Mouse (Mus musculus): ENCODE data around the gene Ikzf2. TPM values are rescaled to one million over a fixed set of nuclear protein-coding genes. Genes with fewer than 3 reads are reported as not detected.

The Ikzf2 gene
- polyA plus RNA-seq, 1 experiment from 2014 or later, result 3.2 TPM

DNA sequence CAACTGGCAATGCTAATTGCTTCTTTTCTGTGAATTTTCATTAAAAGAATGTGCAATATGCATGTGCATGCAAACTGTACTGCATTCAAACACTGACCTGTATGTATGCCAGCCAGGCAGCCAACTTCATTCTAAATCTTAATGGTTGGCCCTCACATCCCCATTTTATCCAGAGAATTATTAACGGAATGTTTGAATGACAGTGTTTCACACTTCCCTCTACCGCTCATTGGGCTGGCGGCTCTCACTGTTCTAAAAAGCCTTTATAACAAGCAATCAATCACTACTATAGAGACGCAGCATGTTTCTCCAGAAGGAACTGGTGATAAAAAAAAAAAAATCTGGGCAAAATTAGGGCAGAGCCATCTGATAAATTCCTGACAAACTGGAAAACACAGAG is 151.5 kb downstream of the Ikzf2 start:
- Histone ChIP-seq H3K36me3 (no peaks in the 10 kb centered on the region), H3K4me1 (no peaks in the 10 kb centered on the region), H3K27me3 (no peaks in the 10 kb centered on the region), H3K4me2 (no peak overlapping the region), H3K9me3 (no peaks in the 10 kb centered on the region), H3K4me3 (no peak overlapping the region), H3K9ac (no peak overlapping the region), H3K27ac (no peak overlapping the region)
- 51% methylated on average over 4 of the region's 4 CpGs for WGBS
- no peak for ATAC-seq (ENCODE audit: insufficient number of reproducible peaks, low FRiP score, low TSS enrichment, low read depth)

DNA sequence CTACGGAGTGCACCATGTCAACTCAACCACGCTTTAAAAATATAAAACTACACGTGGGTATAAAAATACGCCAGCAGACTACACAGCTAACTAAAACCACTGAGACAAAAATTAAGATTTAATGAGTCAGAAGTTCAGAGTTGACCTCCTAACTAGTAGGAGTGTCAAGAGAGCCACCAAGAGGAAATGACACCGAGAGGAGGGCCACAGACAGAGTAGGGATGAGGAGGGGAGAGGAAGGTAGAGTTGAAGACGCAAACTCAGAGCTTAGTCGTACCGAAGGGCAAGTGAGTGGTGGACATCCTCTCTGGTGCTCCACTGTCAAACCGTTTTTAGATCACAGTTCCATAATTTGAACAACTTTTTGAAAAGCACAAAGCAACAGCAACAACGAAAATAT is 154.0 kb downstream of the Ikzf2 start:
- ATAC-seq (ENCODE audit: insufficient number of reproducible peaks, low FRiP score, low TSS enrichment, low read depth), result no peak
- H3K9ac ChIP-seq, result no peak overlapping the region
- WGBS, result 85% methylated on average over 10 of the region's 10 CpGs
- H3K4me2 ChIP-seq, result no peak overlapping the region
- H3K4me1 ChIP-seq, result no peaks in the 10 kb centered on the region
- H3K27me3 ChIP-seq, result no peaks in the 10 kb centered on the region
- H3K27ac ChIP-seq, result no peak overlapping the region
- no peaks in the 10 kb centered on the region for H3K9me3 ChIP-seq
- H3K4me3 ChIP-seq, result no peak overlapping the region
- no peaks in the 10 kb centered on the region for H3K36me3 ChIP-seq

DNA sequence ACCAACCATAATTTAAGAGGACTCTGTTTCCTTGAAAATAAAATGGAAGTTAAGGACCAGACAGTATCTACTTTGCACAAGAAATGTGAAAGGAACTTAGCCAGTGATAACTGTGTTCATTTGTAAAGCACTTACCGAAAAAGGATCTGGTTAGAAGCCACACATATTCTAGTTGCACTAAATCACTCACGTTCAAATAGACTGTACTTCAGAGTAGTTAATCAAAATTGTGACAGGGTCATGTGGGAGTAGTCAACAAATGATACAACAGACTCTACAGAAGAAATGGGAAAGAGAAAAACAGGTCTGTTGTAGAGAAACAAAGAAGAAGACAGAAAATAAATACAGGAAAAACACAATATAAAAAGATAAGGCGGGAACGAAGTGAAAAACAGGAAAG is 158.3 kb downstream of the Ikzf2 start:
- Histone ChIP-seq H3K27me3 (no peaks in the 10 kb centered on the region), H3K27ac (no peak overlapping the region), H3K9ac (no peak overlapping the region), H3K4me1 (no peaks in the 10 kb centered on the region), H3K36me3 (no peaks in the 10 kb centered on the region), H3K9me3 (no peaks in the 10 kb centered on the region), H3K4me3 (no peak overlapping the region), H3K4me2 (no peak overlapping the region)
- ATAC-seq (ENCODE audit: insufficient number of reproducible peaks, low FRiP score, low TSS enrichment, low read depth), result no peak
- 79% methylated on average over 4 of the region's 4 CpGs for WGBS

DNA sequence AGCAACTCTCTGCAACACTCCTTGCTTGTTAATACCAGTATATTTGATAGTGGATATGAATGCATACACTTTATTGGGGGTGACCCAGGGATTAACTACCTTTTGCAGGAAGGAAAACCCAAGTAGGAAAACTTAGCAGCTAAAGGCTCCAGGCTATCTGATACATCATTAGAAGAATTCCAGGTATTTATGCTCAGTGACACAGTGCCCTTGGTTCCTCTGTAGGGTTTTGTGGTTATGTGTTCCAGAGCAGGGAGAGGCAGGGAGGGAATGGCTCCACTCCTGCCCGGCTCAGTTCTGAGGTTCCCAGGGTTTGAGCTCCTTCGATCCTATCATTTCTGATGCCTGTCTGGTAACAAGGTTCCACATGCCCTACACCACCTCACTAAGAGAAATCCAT is 165.4 kb downstream of the Ikzf2 start:
- no peaks in the 10 kb centered on the region for H3K9me3 ChIP-seq
- ATAC-seq (ENCODE audit: insufficient number of reproducible peaks, low FRiP score, low TSS enrichment, low read depth), result no peak
- 76% methylated on average over 2 of the region's 2 CpGs for WGBS
- H3K4me3 ChIP-seq, result no peak overlapping the region
- no peaks in the 10 kb centered on the region for H3K36me3 ChIP-seq
- no peaks in the 10 kb centered on the region for H3K27me3 ChIP-seq
- no peak overlapping the region for H3K9ac ChIP-seq
- H3K4me1 ChIP-seq, result no peaks in the 10 kb centered on the region
- H3K27ac ChIP-seq, result no peak overlapping the region
- H3K4me2 ChIP-seq, result no peak overlapping the region

DNA sequence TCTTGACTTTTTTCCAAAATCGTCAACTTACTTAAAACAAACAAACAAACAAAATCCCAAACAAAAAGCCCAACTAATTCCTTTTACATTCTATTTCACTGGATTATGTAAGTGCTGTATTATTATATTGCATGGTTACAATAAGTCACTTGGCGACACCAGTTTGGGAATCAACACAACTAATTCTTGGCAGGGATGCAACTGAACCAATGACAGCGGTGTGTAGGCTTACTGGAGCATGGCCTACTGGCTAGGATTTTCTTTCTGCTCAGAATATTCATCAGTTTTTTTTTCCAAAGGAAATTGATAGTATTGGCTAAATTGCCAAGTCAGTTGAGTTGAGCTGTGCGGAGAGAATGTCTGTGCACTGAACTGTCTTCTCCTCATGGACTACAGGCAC is 167.7 kb downstream of the Ikzf2 start:
- ATAC-seq (ENCODE audit: insufficient number of reproducible peaks, low FRiP score, low TSS enrichment, low read depth), result no peak
- WGBS, result 93% methylated on average over 4 of the region's 4 CpGs
- Histone ChIP-seq H3K36me3 (no peaks in the 10 kb centered on the region), H3K4me1 (no peaks in the 10 kb centered on the region), H3K4me2 (no peak overlapping the region), H3K9me3 (no peaks in the 10 kb centered on the region), H3K9ac (no peak overlapping the region), H3K27ac (no peak overlapping the region), H3K27me3 (no peaks in the 10 kb centered on the region), H3K4me3 (no peak overlapping the region)

DNA sequence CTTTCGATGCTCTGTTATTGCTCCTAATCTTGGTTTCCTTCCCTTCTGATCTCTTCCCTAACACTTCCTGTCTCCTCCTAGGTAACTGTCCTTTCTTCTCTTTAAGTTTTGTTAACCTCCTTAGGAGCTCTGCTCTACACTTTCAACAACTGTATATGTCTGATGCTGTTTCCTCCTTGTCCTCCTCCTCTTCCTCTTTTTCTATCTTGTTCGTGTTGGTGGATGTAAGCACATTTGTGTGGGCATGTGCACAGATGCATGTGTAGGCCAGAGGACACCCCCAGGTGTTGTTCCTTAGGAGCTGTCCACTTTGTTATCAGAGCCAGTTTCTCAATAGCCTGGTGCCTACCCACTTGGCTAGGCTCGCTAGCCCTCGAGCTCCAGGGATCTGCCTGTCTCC is 169.0 kb downstream of the Ikzf2 start:
- Histone ChIP-seq H3K27ac (no peak overlapping the region), H3K9ac (no peak overlapping the region), H3K4me2 (no peak overlapping the region), H3K27me3 (no peaks in the 10 kb centered on the region), H3K4me3 (no peak overlapping the region), H3K9me3 (no peaks in the 10 kb centered on the region), H3K36me3 (no peaks in the 10 kb centered on the region), H3K4me1 (no peaks in the 10 kb centered on the region)
- WGBS, result 81% methylated on average over 4 of the region's 4 CpGs
- no peak for ATAC-seq (ENCODE audit: insufficient number of reproducible peaks, low FRiP score, low TSS enrichment, low read depth)

DNA sequence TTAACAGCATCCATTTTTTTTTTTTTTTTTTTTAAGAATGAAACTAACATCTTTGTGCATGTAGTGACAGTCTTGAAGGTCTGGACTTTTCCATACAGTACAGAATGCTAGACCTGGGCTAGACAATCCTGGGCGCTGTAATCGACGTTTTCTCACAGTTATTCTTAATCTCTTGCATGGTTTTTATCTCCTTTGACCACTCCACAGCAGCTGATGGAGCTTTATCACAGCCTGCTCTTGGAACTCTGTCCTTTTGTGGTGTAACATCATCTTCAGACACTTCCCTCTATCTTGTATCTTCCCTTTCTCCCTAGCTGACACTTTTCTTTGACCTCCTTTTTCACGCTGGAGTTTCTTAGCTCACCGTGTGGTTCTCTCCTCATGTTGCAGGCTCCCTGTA is 170.9 kb downstream of the Ikzf2 start:
- Histone ChIP-seq H3K4me3 (no peak overlapping the region), H3K9ac (no peak overlapping the region), H3K4me1 (no peaks in the 10 kb centered on the region), H3K27ac (no peak overlapping the region), H3K4me2 (no peak overlapping the region), H3K36me3 (no peaks in the 10 kb centered on the region), H3K27me3 (no peaks in the 10 kb centered on the region), H3K9me3 (no peaks in the 10 kb centered on the region)
- no peak for ATAC-seq (ENCODE audit: insufficient number of reproducible peaks, low FRiP score, low TSS enrichment, low read depth)
- 76% methylated on average over 5 of the region's 5 CpGs for WGBS

DNA sequence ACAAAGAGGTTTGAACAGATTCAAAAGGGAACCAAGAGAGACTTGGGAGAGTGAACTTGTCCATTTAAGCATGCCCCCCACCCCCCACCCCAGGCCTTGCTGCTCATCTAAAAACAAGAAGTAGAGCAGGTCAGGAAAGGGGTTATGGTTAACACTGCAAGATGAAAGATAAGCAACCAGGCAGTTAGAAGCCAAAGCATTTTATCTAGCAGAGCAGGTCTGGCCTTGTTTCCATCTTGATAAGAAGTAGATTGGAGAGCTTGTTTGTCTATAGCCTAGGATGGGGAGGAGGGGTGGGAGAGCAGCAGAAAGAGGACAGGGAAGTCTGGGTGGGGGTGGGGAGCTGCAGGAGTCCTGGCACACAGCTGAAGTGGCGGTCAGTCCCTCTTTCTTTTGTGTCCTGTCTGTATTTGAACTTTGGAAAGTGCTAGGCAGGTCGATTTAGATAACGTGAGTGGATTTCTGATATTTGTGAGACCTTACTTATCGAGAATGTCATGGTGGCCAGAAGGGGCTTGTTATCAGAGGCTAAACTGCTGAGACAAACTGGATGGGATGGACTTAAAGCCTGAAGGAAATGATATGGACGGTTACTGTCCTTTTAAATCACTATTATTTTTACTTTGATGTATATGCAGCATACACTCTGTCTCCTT is 173.3 kb downstream of the Ikzf2 start:
- WGBS, result 50% methylated on average over 5 of the region's 5 CpGs
- Histone ChIP-seq H3K36me3 (no peaks in the 10 kb centered on the region), H3K9ac (no peak overlapping the region), H3K9me3 (no peaks in the 10 kb centered on the region), H3K4me3 (no peak overlapping the region), H3K4me2 (no peak overlapping the region), H3K27me3 (no peaks in the 10 kb centered on the region), H3K4me1 (no peaks in the 10 kb centered on the region), H3K27ac (no peak overlapping the region)
- no peak for ATAC-seq (ENCODE audit: insufficient number of reproducible peaks, low FRiP score, low TSS enrichment, low read depth)

DNA sequence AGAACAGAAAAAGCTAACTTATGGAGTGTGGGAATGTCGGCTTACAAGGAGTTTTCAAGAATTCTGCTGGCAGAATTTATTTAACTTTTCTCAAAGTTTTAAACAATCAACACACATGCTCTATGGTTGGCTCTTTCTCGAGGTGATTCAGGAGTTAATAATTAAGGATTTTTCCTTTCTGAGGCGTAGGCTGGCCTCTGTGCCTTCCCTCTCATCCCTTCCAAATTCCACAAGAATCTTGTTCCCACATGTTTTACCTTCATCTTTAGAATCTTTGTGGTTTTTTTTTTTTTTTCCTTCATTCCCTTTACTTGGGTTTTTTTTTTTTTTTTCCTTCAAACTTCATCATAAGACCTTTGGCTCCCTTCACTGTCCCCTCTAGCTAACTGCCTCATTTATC is 178.8 kb downstream of the Ikzf2 start:
- H3K27ac ChIP-seq, result no peak overlapping the region
- no peaks in the 10 kb centered on the region for H3K9me3 ChIP-seq
- 55% methylated on average over 3 of the region's 3 CpGs for WGBS
- H3K4me1 ChIP-seq, result no peaks in the 10 kb centered on the region
- no peaks in the 10 kb centered on the region for H3K36me3 ChIP-seq
- H3K4me3 ChIP-seq, result no peak overlapping the region
- no peaks in the 10 kb centered on the region for H3K27me3 ChIP-seq
- H3K4me2 ChIP-seq, result no peak overlapping the region
- no peak for ATAC-seq (ENCODE audit: insufficient number of reproducible peaks, low FRiP score, low TSS enrichment, low read depth)
- no peak overlapping the region for H3K9ac ChIP-seq

DNA sequence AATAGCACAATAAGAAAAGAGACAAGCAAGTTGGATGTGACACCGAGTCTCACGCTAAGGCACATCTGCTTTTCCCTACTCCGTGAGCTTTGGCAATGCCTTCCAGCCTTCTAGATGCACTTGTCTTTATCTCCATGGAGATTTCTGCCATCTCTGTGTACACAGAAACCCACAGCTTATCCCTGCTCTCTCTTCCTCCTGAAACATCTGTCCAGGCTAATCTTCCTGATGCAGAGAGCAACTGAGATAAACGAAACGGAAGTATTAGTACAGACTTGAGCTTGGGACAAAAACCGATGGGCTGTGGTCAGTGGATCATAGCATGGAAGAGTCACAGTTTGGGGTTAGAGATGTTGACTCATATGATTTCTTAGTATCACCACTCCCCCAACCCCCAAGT is 179.5 kb downstream of the Ikzf2 start:
- Histone ChIP-seq H3K4me1 (no peaks in the 10 kb centered on the region), H3K36me3 (no peaks in the 10 kb centered on the region), H3K4me3 (no peak overlapping the region), H3K27ac (no peak overlapping the region), H3K27me3 (no peaks in the 10 kb centered on the region), H3K9me3 (no peaks in the 10 kb centered on the region), H3K4me2 (no peak overlapping the region), H3K9ac (no peak overlapping the region)
- 89% methylated on average over 6 of the region's 6 CpGs for WGBS
- no peak for ATAC-seq (ENCODE audit: insufficient number of reproducible peaks, low FRiP score, low TSS enrichment, low read depth)

DNA sequence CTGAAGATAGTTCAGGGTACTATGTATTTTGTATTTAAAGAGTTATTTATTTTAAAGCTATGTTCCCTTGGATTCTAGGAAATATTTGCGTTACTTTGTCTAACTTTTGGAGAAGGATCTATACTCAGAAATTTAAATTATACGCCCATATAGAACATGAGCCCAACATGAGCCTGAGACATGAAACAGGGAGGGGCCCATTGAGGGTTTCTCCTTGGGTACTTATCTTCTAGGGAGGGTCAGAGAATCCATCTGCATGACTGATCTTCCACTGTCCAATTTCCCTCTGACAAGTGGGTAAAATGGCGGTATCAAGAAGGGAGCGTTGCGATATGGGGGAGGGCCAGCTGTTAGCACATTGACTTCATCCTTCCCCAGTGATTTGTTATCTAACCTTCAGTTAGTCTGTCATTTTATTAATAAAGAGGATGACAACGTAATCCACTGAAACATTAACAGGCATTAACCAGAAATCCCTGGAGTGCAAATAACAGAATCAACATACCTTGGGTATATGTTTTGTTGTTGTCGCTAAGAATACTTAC is 180.4 kb downstream of the Ikzf2 start:
- Histone ChIP-seq H3K27me3 (no peaks in the 10 kb centered on the region), H3K9ac (no peak overlapping the region), H3K27ac (no peak overlapping the region), H3K4me1 (no peaks in the 10 kb centered on the region), H3K36me3 (no peaks in the 10 kb centered on the region), H3K4me3 (no peak overlapping the region), H3K9me3 (no peaks in the 10 kb centered on the region), H3K4me2 (no peak overlapping the region)
- 94% methylated on average over 7 of the region's 7 CpGs for WGBS
- ATAC-seq (ENCODE audit: insufficient number of reproducible peaks, low FRiP score, low TSS enrichment, low read depth), result no peak

DNA sequence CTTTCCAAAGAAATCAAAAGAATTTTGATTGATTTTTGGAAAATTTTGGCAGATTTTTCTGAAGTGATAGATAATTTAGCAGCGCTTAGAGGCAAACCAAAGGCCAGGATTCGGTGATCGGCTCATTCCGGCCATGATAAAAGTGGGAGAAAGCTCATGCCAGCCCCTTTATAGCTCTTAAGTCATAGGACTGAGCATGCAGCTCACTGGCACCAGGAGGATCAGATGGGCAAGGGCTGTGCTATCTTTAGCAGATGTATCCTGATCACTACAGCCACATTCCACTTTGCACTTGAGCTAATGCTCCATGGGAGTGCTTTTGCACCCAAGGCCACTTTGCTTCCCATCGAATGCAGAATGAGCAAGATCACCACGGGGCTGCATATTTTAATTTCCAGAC is 181.0 kb downstream of the Ikzf2 start:
- Histone ChIP-seq H3K36me3 (no peaks in the 10 kb centered on the region), H3K9ac (no peak overlapping the region), H3K4me3 (no peak overlapping the region), H3K4me2 (no peak overlapping the region), H3K9me3 (no peaks in the 10 kb centered on the region), H3K27me3 (no peaks in the 10 kb centered on the region), H3K4me1 (no peaks in the 10 kb centered on the region), H3K27ac (no peak overlapping the region)
- 88% methylated on average over 6 of the region's 6 CpGs for WGBS
- no peak for ATAC-seq (ENCODE audit: insufficient number of reproducible peaks, low FRiP score, low TSS enrichment, low read depth)

DNA sequence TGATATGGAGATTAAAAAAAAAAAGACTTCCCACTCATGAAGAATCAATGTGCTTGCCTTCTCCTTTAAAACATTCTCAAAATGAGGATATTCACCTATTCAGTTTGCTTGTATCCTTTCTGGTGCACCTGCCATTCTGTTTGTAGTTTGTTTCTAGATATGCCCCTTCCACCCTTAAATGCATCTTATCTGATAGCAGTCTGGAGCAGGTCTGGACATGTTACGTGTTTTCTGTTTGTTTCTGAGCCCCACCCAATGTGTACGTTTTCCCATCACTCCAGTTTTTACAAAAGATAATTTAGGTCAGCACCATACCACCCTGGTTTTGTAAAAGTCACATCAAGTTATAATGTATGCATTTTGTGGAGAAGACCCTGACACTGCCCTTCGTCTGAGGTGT is 186.7 kb downstream of the Ikzf2 start:
- Histone ChIP-seq H3K4me3 (no peak overlapping the region), H3K36me3 (no peaks in the 10 kb centered on the region), H3K27ac (no peak overlapping the region), H3K4me2 (no peak overlapping the region), H3K9ac (no peak overlapping the region), H3K9me3 (no peaks in the 10 kb centered on the region), H3K4me1 (no peaks in the 10 kb centered on the region), H3K27me3 (no peaks in the 10 kb centered on the region)
- no peak for ATAC-seq (ENCODE audit: insufficient number of reproducible peaks, low FRiP score, low TSS enrichment, low read depth)
- WGBS, result 79% methylated on average over 3 of the region's 3 CpGs
